Mouse (Mus musculus) heart, adult 2 months (tissue): ENCODE measurements around the gene Rnf216.

Experiments used
- CTCF ChIP-seq: fragments of 200-600 bp; IDR thresholded peaks from 2 replicates; pipeline ENCODE4 v1.8.1; 2022; ENCODE audit warnings: antibody characterized with exemption, mild to moderate bottlenecking, moderate library complexity
- POLR2A ChIP-seq: fragments of 200-500 bp; IDR thresholded peaks from 2 replicates; pipeline ENCODE4 v1.6.1; 2011; ENCODE audit warnings: mild to moderate bottlenecking, low read depth, low read length, control low read depth; ENCODE audit not compliant: insufficient read depth

DNA sequence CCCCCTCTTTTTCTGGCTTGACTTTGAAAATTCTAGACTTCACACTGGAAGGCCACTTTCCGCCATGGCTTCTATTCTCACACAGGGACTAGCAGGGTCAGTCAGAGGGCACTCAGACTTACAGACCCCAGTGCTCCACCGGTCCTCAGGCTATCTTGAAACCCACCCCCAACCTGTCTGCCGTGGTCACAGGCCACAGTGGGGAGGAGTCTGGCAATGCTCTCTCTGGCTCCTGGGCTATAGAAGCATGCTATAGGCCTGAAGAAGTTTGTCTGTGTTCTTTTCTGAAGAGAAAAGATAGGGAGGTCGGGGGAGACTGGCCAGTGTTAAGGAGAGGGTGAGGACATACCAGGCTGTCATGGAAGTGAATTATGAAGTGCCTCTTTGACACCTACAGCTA, 112.7 kb downstream of the Rnf216 start:
- TF ChIP-seq POLR2A = no peak
- TF ChIP-seq CTCF = no peak
